Comparison of ENCODE assay signal across 7 mouse cellular contexts in the genomic region with DNA sequence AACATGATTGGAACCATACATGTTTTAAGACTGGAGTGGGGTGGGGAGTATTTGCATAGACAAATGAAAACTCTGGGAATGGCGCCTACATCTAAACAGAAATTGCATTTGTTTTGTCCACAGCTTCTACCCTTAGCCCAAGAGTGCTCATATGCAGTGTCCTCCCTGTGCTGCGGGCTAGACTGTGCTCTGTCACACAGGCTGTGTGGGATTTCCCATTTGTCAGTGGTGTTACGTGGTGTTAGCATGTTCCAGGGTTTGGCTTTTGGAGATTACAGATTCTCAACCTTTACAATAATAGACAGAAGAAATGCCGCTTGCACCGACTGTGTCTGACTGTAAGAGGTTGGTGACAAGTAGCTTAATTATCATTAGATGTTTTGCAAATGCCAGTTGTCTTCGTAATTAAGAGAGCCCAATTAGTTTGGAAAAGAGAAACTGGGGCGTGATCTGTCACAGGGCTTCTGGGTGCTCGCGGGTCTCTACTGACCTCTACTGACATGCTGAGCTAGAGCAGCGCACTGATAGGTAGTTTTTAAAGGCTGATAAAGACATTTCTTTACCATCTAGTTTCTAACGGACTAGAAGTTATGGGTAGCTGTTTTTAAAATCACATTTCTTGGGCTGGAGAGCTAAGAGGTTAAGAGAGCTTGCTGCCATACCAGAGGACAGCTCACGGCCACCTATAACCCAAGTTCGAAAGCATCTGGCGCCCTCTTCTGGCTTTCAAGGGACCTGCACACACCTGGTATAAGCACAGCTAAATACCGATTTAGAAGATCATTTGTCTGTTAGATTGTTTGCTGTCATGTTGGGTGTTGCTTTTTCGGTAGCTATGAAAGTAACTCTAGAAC. TPM values are rescaled to one million over a fixed set of nuclear protein-coding genes. Genes with fewer than 3 reads are reported as not detected.
A peak's percentile ranks its signal among the peaks of the same experiment; 100 is the strongest.
DNase-seq lines count a peak whose midpoint lies in the region; ATAC-seq and TF ChIP-seq lines count a peak whose summit lies in the region.

No protein-coding gene starts in this region.

- H3K4me3 ChIP-seq in bone marrow, adult 2 months (replicated peaks; ENCODE audit: control insufficient read depth, low read depth, low read length): no peak overlapping the region
- H3K4me3 ChIP-seq in embryonic facial prominence, embryonic 15.5 days (replicated peaks): no peak overlapping the region
- H3K4me3 ChIP-seq in heart, embryonic 15.5 days: peak overlapping the region; percentile 5; the same call in 1 of the 2 replicates
- H3K4me3 ChIP-seq in lung, embryonic 16.5 days (ENCODE audit: low read length): 0 out of 2 replicates have a peak overlapping the region, but pooled peaks have one; percentile 11

- 40% methylated on average over 16 of the region's 16 CpGs for WGBS in bone marrow, adult 2 months
- WGBS in embryonic facial prominence, embryonic 15.5 days: 46% methylated on average over 16 of the region's 16 CpGs
- 48% methylated on average over 16 of the region's 16 CpGs for WGBS in heart, embryonic 15.5 days
- 48% methylated on average over 16 of the region's 16 CpGs for WGBS in lung, embryonic 16.5 days

- H3K4me2 ChIP-seq in embryonic facial prominence, embryonic 15.5 days (replicated peaks): peak overlapping the region; percentile 27; the same call in 1 of the 2 replicates
- peak overlapping the region; percentile 24 for H3K4me2 ChIP-seq in heart, embryonic 15.5 days
- H3K4me2 ChIP-seq in lung, embryonic 16.5 days (ENCODE audit: low read depth, low read length): peak overlapping the region; percentile 24; the same call in 1 of the 2 replicates

- TF ChIP-seq CTCF in bone marrow, adult 2 months (IDR thresholded peaks at IDR 0.05; ENCODE audit: control insufficient read depth, insufficient read depth, low read length): peak; percentile 73

- ATAC-seq in embryonic facial prominence, embryonic 15.5 days (ENCODE audit: insufficient number of reproducible peaks, low FRiP score, low TSS enrichment, low read depth): no peak
- no peak for ATAC-seq in heart, embryonic 15.5 days (replicated peaks; ENCODE audit: insufficient number of reproducible peaks, insufficient read depth, low FRiP score, low read depth)
- no peak for ATAC-seq in lung, embryonic 16.5 days (ENCODE audit: low read depth)

- H3K9ac ChIP-seq in embryonic facial prominence, embryonic 15.5 days: no peak overlapping the region
- no peak overlapping the region for H3K9ac ChIP-seq in heart, embryonic 15.5 days
- no peak overlapping the region for H3K9ac ChIP-seq in lung, embryonic 16.5 days (ENCODE audit: low read length)

- H3K9me3 ChIP-seq in embryonic facial prominence, embryonic 15.5 days (replicated peaks): no peaks in the 10 kb centered on the region
- no peaks in the 10 kb centered on the region for H3K9me3 ChIP-seq in heart, embryonic 15.5 days (replicated peaks)
- no peaks in the 10 kb centered on the region for H3K9me3 ChIP-seq in lung, embryonic 16.5 days (ENCODE audit: control insufficient read depth, low read length)

- H3K4me1 ChIP-seq in bone marrow, adult 2 months (ENCODE audit: control insufficient read depth, insufficient read depth, low read length): no peaks in the 10 kb centered on the region
- H3K4me1 ChIP-seq in embryonic facial prominence, embryonic 15.5 days: 0 out of 2 replicates have a peak, but pooled peaks cover 2% of the 10 kb centered on the region
- peaks cover 5% of the 10 kb centered on the region; the same call in 1 of the 2 replicates for H3K4me1 ChIP-seq in heart, embryonic 15.5 days (replicated peaks)
- H3K4me1 ChIP-seq in lung, embryonic 16.5 days (replicated peaks; ENCODE audit: control insufficient read depth, insufficient read depth, low read length): 0 out of 2 replicates have a peak, but pooled peaks cover 3% of the 10 kb centered on the region

- no peaks in the 10 kb centered on the region for H3K27me3 ChIP-seq in embryonic facial prominence, embryonic 15.5 days
- no peaks in the 10 kb centered on the region for H3K27me3 ChIP-seq in heart, embryonic 15.5 days
- no peaks in the 10 kb centered on the region for H3K27me3 ChIP-seq in lung, embryonic 16.5 days (ENCODE audit: control insufficient read depth, insufficient read depth, low read depth, low read length)

- peak; percentile 33 for DNase-seq in MN1 (ENCODE audit: low spot score)
- DNase-seq in layer of hippocampus, adult 8-10 months (ENCODE audit: low spot score in 2 of 2): peak; percentile 25 to 69
- DNase-seq in right cerebral cortex, postnatal 14 days: peak; percentile 57

- H3K36me3 ChIP-seq in embryonic facial prominence, embryonic 15.5 days: no peaks in the 10 kb centered on the region
- H3K36me3 ChIP-seq in heart, embryonic 15.5 days: no peaks in the 10 kb centered on the region
- no peaks in the 10 kb centered on the region for H3K36me3 ChIP-seq in lung, embryonic 16.5 days (ENCODE audit: control insufficient read depth, insufficient read depth, low read length)

- no peak overlapping the region for H3K27ac ChIP-seq in bone marrow, adult 2 months (ENCODE audit: control insufficient read depth, insufficient read depth, low read depth, low read length, poor library complexity)
- no peak overlapping the region for H3K27ac ChIP-seq in embryonic facial prominence, embryonic 15.5 days (replicated peaks)
- H3K27ac ChIP-seq in heart, embryonic 15.5 days: no peak overlapping the region
- H3K27ac ChIP-seq in lung, embryonic 16.5 days (ENCODE audit: low read length): no peak overlapping the region

- no peak for TF ChIP-seq POLR2A in bone marrow, adult 2 months (IDR thresholded peaks at IDR 0.05; ENCODE audit: borderline replicate concordance, control insufficient read depth, low read depth, low read length)

RNA-seq across cellular contexts. Expression of gene Arl11, which starts 15.4 kb away (rescaled TPM):
- polyA plus RNA-seq in bone marrow, adult 2 months (2011; ENCODE audit: insufficient read depth, insufficient read length, low replicate concordance, missing spikeins): 1.8 and 9.2 TPM in 2 replicates
- 0.76 and 1.4 TPM in 2 replicates for polyA plus RNA-seq in embryonic facial prominence, embryonic 15.5 days (2015; fragmentation: Nextera tagmentation; extraction: Ambion mirVana)
- polyA plus RNA-seq in heart, embryonic 15.5 days (2015; fragmentation: Nextera tagmentation; extraction: Ambion mirVana): 0.53 and 1.3 TPM in 2 replicates
- 1 to 10 TPM in 2 of 4 experiments, under 1 TPM in 2; 0.35 to 4.4 (median 2.2) TPM for total RNA-seq in layer of hippocampus, adult 8-10 months (2022)
- polyA plus RNA-seq in lung, embryonic 16.5 days (2015; fragmentation: Nextera tagmentation; extraction: Ambion mirVana): 1.2 and 2.0 TPM in 2 replicates

RNA-seq across cellular contexts. Expression of gene Sgcg, which starts 35.8 kb away (rescaled TPM):
- not detected in 2 replicates for polyA plus RNA-seq in bone marrow, adult 2 months (2011; ENCODE audit: insufficient read depth, insufficient read length, low replicate concordance, missing spikeins)
- polyA plus RNA-seq in embryonic facial prominence, embryonic 15.5 days (2015; fragmentation: Nextera tagmentation; extraction: Ambion mirVana): 11.1 and 16.8 TPM in 2 replicates
- polyA plus RNA-seq in heart, embryonic 15.5 days (2015; fragmentation: Nextera tagmentation; extraction: Ambion mirVana): 51.0 and 59.1 TPM in 2 replicates
- total RNA-seq in layer of hippocampus, adult 8-10 months (2022): under 1 TPM in 2 of 4 experiments, not detected in 2; 0.43 to 0.74 TPM
- 1.6 and 3.7 TPM in 2 replicates for polyA plus RNA-seq in lung, embryonic 16.5 days (2015; fragmentation: Nextera tagmentation; extraction: Ambion mirVana)

Comparison
In these comparisons a context has a peak if more than half of its experiments do, and no peak if none do; other contexts are left out.
1. H3K4me3 ChIP-seq: peak in heart, embryonic 15.5 days (single experiment) and lung, embryonic 16.5 days (single experiment); none in bone marrow, adult 2 months (single experiment) and embryonic facial prominence, embryonic 15.5 days (single experiment).
2. Peak in every context shown above with its lines, with median percentiles within 50 percentile points of each other: DNase-seq and H3K4me2 ChIP-seq.